Mouse (Mus musculus) MEL (cell line): ENCODE results near the gene Ube2l6.

Experiments used
- CHD2 ChIP-seq: IDR thresholded peaks from 2 replicates; pipeline ENCODE4 v1.6.1; 2011; ENCODE audit warnings: low read length, improper control_type of control experiment
- CTCF ChIP-seq, 3 experiments: IDR thresholded peaks in 2 of 3; conservative IDR thresholded peaks in 1 of 3; 2 replicates each; pipeline ENCODE4 v1.5.1; 2011 to 2012; ENCODE audit warnings: low read length in 3 of 3, low read depth in 2 of 3, mild to moderate bottlenecking in 2 of 3, improper control_type of control experiment in 1 of 3, inconsistent platforms in 1 of 3, mixed read lengths in 1 of 3, moderate library complexity in 1 of 3; ENCODE audit not compliant: control insufficient read depth in 1 of 3, insufficient read depth in 1 of 3, poor library complexity in 1 of 3, severe bottlenecking in 1 of 3
- EP300 ChIP-seq, 2 experiments: IDR thresholded peaks; 2 replicates each; pipeline ENCODE4 v1.6.1; 2011; ENCODE audit warnings: improper control_type of control experiment in 2 of 2, low read length in 2 of 2, low read depth in 1 of 2, mild to moderate bottlenecking in 1 of 2
- MAFK ChIP-seq: IDR thresholded peaks from 2 replicates; pipeline ENCODE4 v1.6.1; 2011; ENCODE audit warnings: low read depth, mild to moderate bottlenecking, low read length, improper control_type of control experiment, borderline replicate concordance
- MAX ChIP-seq: IDR thresholded peaks from 2 replicates; pipeline ENCODE4 v1.6.1; 2011; ENCODE audit warnings: low read length, improper control_type of control experiment
- POLR2A ChIP-seq, 2 experiments: IDR thresholded peaks; 2 replicates each; pipeline ENCODE4 v1.6.1; 2011 to 2012; ENCODE audit warnings: low read length in 2 of 2, mild to moderate bottlenecking in 2 of 2, control low read depth in 1 of 2, improper control_type of control experiment in 1 of 2, low read depth in 1 of 2, moderate library complexity in 1 of 2; ENCODE audit not compliant: control insufficient read depth in 1 of 2, insufficient read depth in 1 of 2, poor library complexity in 1 of 2
- TCF12 ChIP-seq: IDR thresholded peaks from 2 replicates; pipeline ENCODE4 v1.6.1; 2014; ENCODE audit warnings: low read depth, mild to moderate bottlenecking, inconsistent platforms, low read length, improper control_type of control experiment, moderate library complexity
- ZNF384 ChIP-seq: IDR thresholded peaks from 2 replicates; pipeline ENCODE4 v1.6.1; 2012; ENCODE audit warnings: low read depth, mild to moderate bottlenecking, inconsistent platforms, low read length, improper control_type of control experiment

DNA sequence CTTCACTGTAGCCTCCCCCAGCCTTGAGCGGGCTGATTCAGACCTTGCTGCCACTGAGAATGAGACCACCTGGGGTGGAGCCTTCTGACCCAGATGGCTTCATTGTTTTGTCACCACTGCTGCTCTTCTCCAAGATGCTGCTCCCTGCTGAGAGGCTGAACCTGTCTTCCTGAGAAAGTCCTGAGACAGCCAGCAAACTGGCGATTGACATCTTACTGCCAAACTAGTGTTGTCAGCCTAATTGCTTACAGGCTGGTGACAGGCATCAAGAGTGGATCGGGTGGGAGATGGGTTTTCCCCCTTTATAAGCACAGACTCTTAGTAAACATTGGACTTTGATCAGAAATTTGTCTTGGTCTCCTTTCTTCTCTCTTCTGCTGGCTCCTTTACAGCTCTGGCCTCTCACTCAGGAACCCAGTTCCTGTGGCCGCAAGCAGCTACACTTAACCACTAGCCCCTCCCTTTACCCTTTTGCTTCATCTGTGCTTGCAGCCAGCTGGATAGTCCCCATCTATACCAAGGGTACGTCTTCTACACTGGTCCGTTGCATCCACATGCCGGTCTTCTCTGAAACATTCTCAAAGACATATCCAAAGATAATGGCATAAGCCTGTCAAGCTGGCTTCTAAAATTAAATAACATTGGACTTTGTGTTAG lies 41.5 kb upstream of the Ube2l6 start:
- TF ChIP-seq TCF12, result no peak
- TF ChIP-seq POLR2A (IDR thresholded peaks at IDR 0.05; ENCODE audit: control insufficient read depth in 1 of 2, insufficient read depth in 1 of 2, low read depth in 1 of 2, low read length in 2 of 2, poor library complexity in 1 of 2), result no peak
- TF ChIP-seq CTCF (IDR thresholded peaks at IDR 0.05 in 2 of 3, conservative IDR thresholded peaks at IDR 0.05 in 1 of 3; ENCODE audit: control insufficient read depth in 1 of 3, insufficient read depth in 1 of 3, low read depth in 2 of 3, low read length in 3 of 3, poor library complexity in 1 of 3, severe bottlenecking in 1 of 3), result no peak
- TF ChIP-seq MAX, result no peak
- no peak for TF ChIP-seq CHD2
- TF ChIP-seq EP300 (IDR thresholded peaks at IDR 0.05; ENCODE audit: low read depth in 1 of 2, low read length in 2 of 2), result no peak
- no peak for TF ChIP-seq ZNF384
- TF ChIP-seq MAFK, result no peak
